Mouse (Mus musculus) urinary bladder, postnatal 14 days (tissue): ENCODE results near the gene Spata1.

Source experiments
- DNase-seq: peaks from one replicate; pipeline ENCODE4 v3.0.0; 2021; ENCODE audit warnings: low spot score

The Spata1 gene

GRCm38 (mm10) chr3:146419534-146419933 lies 80.0 kb downstream of the Spata1 start:
- DNase-seq: no peak

- DNase-seq: no peak
Observed at GRCm38 (mm10) chr3:146418901-146419300, 80.7 kb downstream of the Spata1 start.

- no peak for DNase-seq
Observed at GRCm38 (mm10) chr3:146417873-146418272, 81.7 kb downstream of the Spata1 start.

- DNase-seq: no peak
Observed at GRCm38 (mm10) chr3:146414555-146414954, 85.0 kb downstream of the Spata1 start.

GRCm38 (mm10) chr3:146413992-146414391 lies 85.6 kb downstream of the Spata1 start:
- DNase-seq: no peak

- no peak for DNase-seq
Observed at GRCm38 (mm10) chr3:146413016-146413415, 86.5 kb downstream of the Spata1 start.

GRCm38 (mm10) chr3:146412480-146412879 lies 87.1 kb downstream of the Spata1 start:
- no peak for DNase-seq

- no peak for DNase-seq
Observed at GRCm38 (mm10) chr3:146412008-146412407, 87.5 kb downstream of the Spata1 start.

- DNase-seq: no peak
Observed at GRCm38 (mm10) chr3:146410114-146410513, 89.4 kb downstream of the Spata1 start.
